Mouse (Mus musculus) adipocyte (in vitro differentiated cells): ENCODE results near the gene Rnf25.

Experiments used
- DNase-seq: peaks from one replicate; pipeline ENCODE4 v3.0.0-alpha.2; 2016; ENCODE audit warnings: low spot score

Rnf25 gene

GRCm38 (mm10) chr1:74601267-74601962 is at the start of gene Rnf25, which contains the start of gene Stk36:
Rnf25 (minus strand) TSS chr1:74601397.
Stk36 (plus strand) TSS chr1:74601445.
- DNase-seq: peak; percentile 91

- no peak for DNase-seq
These were observed 42.7 kb upstream of the Rnf25 start for GRCm38 (mm10) chr1:74643926-74644325.

- DNase-seq: no peak
These were observed 42.3 kb upstream of the Rnf25 start for GRCm38 (mm10) chr1:74643524-74643923.

GRCm38 (mm10) chr1:74632734-74633133 is 31.5 kb upstream of the Rnf25 start:
- DNase-seq: no peak

- DNase-seq: no peak
These were observed 26.8 kb upstream of the Rnf25 start for GRCm38 (mm10) chr1:74628001-74628400.

GRCm38 (mm10) chr1:74626076-74626475 is 24.9 kb upstream of the Rnf25 start:
- DNase-seq: no peak

GRCm38 (mm10) chr1:74624183-74624582 is 23.0 kb upstream of the Rnf25 start:
- no peak for DNase-seq

GRCm38 (mm10) chr1:74600501-74601266 is 513 bp downstream of the Rnf25 start:
- no peak for DNase-seq

GRCm38 (mm10) chr1:74594434-74594833 is 6.8 kb downstream of the Rnf25 start:
- DNase-seq: no peak

GRCm38 (mm10) chr1:74587773-74588445 is 13.3 kb downstream of the Rnf25 start, which contains the start of the genes Zfp142 and Bcs1l:
Zfp142 (minus strand) TSS chr1:74588246.
Bcs1l (plus strand) TSS chr1:74588289.
- peak; percentile 99 for DNase-seq

GRCm38 (mm10) chr1:74587233-74587772 is 13.9 kb downstream of the Rnf25 start:
- no peak for DNase-seq

- DNase-seq: peak; percentile 57
These were observed 16.4 kb downstream of the Rnf25 start for GRCm38 (mm10) chr1:74584616-74585398.

- DNase-seq: no peak
These were observed 18.6 kb downstream of the Rnf25 start for GRCm38 (mm10) chr1:74582621-74583020.

- DNase-seq: no peak
These were observed 31.2 kb downstream of the Rnf25 start for GRCm38 (mm10) chr1:74569739-74570719.

GRCm38 (mm10) chr1:74565834-74566233 is 35.4 kb downstream of the Rnf25 start:
- no peak for DNase-seq

- no peak for DNase-seq
These were observed 42.1 kb downstream of the Rnf25 start for GRCm38 (mm10) chr1:74559061-74559460.

GRCm38 (mm10) chr1:74544184-74544583 is 57.0 kb downstream of the Rnf25 start, which contains the start of gene Usp37:
Usp37 (minus strand) TSS chr1:74544284.
- no peak for DNase-seq
